Mouse (Mus musculus) myocyte (in vitro differentiated cells): ENCODE results near the gene Ggt5.

Experiments used
- CEBPB ChIP-seq: IDR thresholded peaks from 2 replicates; pipeline ENCODE4 v1.6.1; 2011; ENCODE audit warnings: mild to moderate bottlenecking, moderate library complexity; ENCODE audit not compliant: poor library complexity, insufficient read depth, severe bottlenecking
- E2F4 ChIP-seq: IDR thresholded peaks from one replicate; pipeline ENCODE4 v1.6.1; 2011; ENCODE audit warnings: mild to moderate bottlenecking, control low read depth, moderate library complexity; ENCODE audit not compliant: insufficient read depth
- MAX ChIP-seq: IDR thresholded peaks from one replicate; pipeline ENCODE4 v1.6.1; 2011; ENCODE audit warnings: low read depth, mild to moderate bottlenecking, control low read depth
- MYOD1 ChIP-seq, 3 experiments: IDR thresholded peaks; one replicate each; pipeline ENCODE4 v1.6.1; 2011; ENCODE audit warnings: control low read depth in 2 of 3, low read depth in 2 of 3, mild to moderate bottlenecking in 2 of 3, moderate library complexity in 1 of 3; ENCODE audit not compliant: insufficient read length in 2 of 3, control insufficient read depth in 1 of 3
- MYOG ChIP-seq, 3 experiments: IDR thresholded peaks; one replicate each; pipeline ENCODE4 v1.6.1; 2011; ENCODE audit warnings: control low read depth in 2 of 3, low read depth in 2 of 3, mild to moderate bottlenecking in 2 of 3; ENCODE audit not compliant: insufficient read length in 2 of 3, control insufficient read depth in 1 of 3, insufficient read depth in 1 of 3
- POLR2A ChIP-seq: IDR thresholded peaks from one replicate; pipeline ENCODE4 v1.6.1; 2011; ENCODE audit warnings: low read depth, mild to moderate bottlenecking, control low read depth, moderate library complexity; ENCODE audit not compliant: insufficient read length
- POLR2AphosphoS2 ChIP-seq: IDR thresholded peaks from one replicate; pipeline ENCODE4 v1.6.1; 2011; ENCODE audit warnings: low read depth, control low read depth; ENCODE audit not compliant: insufficient read length
- REST ChIP-seq: IDR thresholded peaks from one replicate; pipeline ENCODE4 v1.6.1; 2011; ENCODE audit warnings: mild to moderate bottlenecking, control low read depth, moderate library complexity; ENCODE audit not compliant: insufficient read depth, insufficient read length
- SRF ChIP-seq: IDR thresholded peaks from one replicate; pipeline ENCODE4 v1.6.1; 2011; ENCODE audit warnings: low read depth; ENCODE audit not compliant: control insufficient read depth, insufficient read length
- TCF12 ChIP-seq: IDR thresholded peaks from one replicate; pipeline ENCODE4 v1.6.1; 2011; ENCODE audit warnings: mild to moderate bottlenecking, control low read depth; ENCODE audit not compliant: poor library complexity, insufficient read depth, severe bottlenecking
- TCF3 ChIP-seq: IDR thresholded peaks from one replicate; pipeline ENCODE4 v1.6.1; 2011; ENCODE audit warnings: low read depth, control low read depth; ENCODE audit not compliant: insufficient read length
- USF1 ChIP-seq: IDR thresholded peaks from one replicate; pipeline ENCODE4 v1.6.1; 2011; ENCODE audit warnings: low read depth, mild to moderate bottlenecking, control low read depth, moderate library complexity

GRCm38 (mm10) chr10:75589651-75590050, 511 bp downstream of the Ggt5 start:
- TF ChIP-seq POLR2A (no peak), CEBPB (no peak), E2F4 (no peak), TCF12 (no peak), MAX (no peak), USF1 (no peak), POLR2AphosphoS2 (no peak), TCF3 (no peak), MYOG (IDR thresholded peaks at IDR 0.05; ENCODE audit: control insufficient read depth in 1 of 3, insufficient read depth in 1 of 3, insufficient read length in 2 of 3, low read depth in 2 of 3) (peak in 1 of 3 experiments; percentile 27), REST (no peak), MYOD1 (IDR thresholded peaks at IDR 0.05; ENCODE audit: control insufficient read depth in 1 of 3, insufficient read length in 2 of 3, low read depth in 2 of 3) (no peak), SRF (no peak)
